Mouse (Mus musculus): ENCODE measurements around the gene Anp32b. TPM values are rescaled to one million over a fixed set of nuclear protein-coding genes. Genes with fewer than 3 reads are reported as not detected.
A peak's percentile ranks its signal among the peaks of the same experiment; 100 is the strongest.

The Anp32b gene
- 10 to 100 TPM; 52.4 to 66.0 (median 59.8) TPM for total RNA-seq (2022)

DNA sequence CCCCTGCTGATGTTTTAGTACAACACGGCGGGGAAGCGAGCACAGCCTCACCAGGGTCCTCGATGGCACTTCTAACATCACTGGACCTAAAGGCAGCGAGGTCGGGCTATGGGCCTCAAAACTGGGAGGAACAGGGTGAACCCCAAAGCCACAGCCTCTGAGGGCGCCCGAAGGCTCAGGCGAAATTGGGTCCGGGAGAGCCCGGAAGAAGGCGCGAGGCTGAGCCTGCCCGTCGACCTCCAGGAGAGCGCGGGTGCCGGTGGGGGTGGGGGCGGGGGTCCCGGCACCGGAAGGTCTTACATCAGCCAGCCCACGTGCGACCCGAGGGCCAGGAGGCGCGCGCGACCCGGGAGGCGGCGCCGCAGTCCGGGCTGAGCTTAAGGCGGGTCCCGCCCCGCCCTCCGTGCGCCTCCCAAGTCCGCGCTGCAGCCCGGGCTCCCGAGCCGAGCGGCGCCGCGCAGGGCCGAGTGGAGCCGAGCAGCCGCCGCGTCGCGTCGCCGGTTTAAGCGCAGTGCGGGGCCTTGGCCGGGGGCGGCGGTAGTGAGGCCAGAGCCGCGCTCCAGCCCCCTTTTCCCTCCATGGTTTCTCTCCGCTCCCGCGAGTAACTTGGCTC, at the start of gene Anp32b:
TSS of gene Anp32b (plus strand) at position 384 of the 613 bp plus-strand sequence.
- peak; percentile 80 to 91 for DNase-seq (ENCODE audit: low spot score in 2 of 2)

- DNase-seq (ENCODE audit: low spot score in 2 of 2), result no peak
These were observed 46.5 kb upstream of the Anp32b start for GRCm38 (mm10) chr4:46404042-46404795.

- DNase-seq (ENCODE audit: low spot score in 2 of 2), result no peak
These were observed 43.6 kb upstream of the Anp32b start for GRCm38 (mm10) chr4:46406966-46407703.

GRCm38 (mm10) chr4:46410677-46411076, 40.0 kb upstream of the Anp32b start:
- DNase-seq (ENCODE audit: low spot score in 2 of 2), result no peak

- DNase-seq (ENCODE audit: low spot score in 2 of 2), result no peak
These were observed 39.2 kb upstream of the Anp32b start for GRCm38 (mm10) chr4:46411489-46411888.

GRCm38 (mm10) chr4:46412113-46412512, 38.6 kb upstream of the Anp32b start:
- no peak for DNase-seq (ENCODE audit: low spot score in 2 of 2)

GRCm38 (mm10) chr4:46413406-46413805, 37.3 kb upstream of the Anp32b start, which contains the start of gene Hemgn:
Gene Hemgn (minus strand): TSS chr4:46413506.
- no peak for DNase-seq (ENCODE audit: low spot score in 2 of 2)

- DNase-seq (ENCODE audit: low spot score in 2 of 2), result no peak
These were observed 33.2 kb upstream of the Anp32b start for GRCm38 (mm10) chr4:46417491-46417890.

- DNase-seq (ENCODE audit: low spot score in 2 of 2), result no peak
These were observed 31.9 kb upstream of the Anp32b start for GRCm38 (mm10) chr4:46418851-46419250.

GRCm38 (mm10) chr4:46422625-46423024, 28.1 kb upstream of the Anp32b start:
- no peak for DNase-seq (ENCODE audit: low spot score in 2 of 2)

DNA sequence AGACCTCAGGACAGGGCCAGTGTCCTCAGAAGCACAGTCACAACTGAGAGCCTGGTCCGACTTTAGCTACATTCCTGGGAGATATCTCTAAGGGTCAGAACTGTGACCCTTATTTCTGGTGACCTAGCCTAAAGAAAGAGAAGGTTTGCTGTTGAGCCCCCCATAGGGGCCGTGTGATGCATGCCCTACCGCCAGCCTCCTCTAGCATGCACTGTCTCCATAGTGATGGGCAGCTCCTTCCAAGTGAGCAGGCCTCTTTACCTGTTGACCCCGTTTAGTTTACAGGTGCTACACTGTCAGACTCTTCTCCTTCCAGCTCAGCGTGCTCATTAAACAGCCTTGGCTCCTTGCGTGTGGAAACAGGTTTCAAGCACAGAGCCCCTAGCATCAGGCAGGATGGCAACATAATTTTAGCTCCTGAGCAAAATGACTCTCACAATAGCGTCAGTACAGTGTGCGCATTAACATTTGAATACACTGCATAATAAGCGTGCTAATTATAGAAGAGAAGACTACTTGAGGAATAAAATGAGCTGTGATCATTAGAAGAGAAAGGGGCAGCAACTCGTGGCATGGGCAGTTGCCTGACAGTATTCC, 21.7 kb upstream of the Anp32b start:
- DNase-seq (ENCODE audit: low spot score in 2 of 2), result peak in 1 of 2 experiments; percentile 10

- no peak for DNase-seq (ENCODE audit: low spot score in 2 of 2)
These were observed 18.2 kb upstream of the Anp32b start for GRCm38 (mm10) chr4:46432339-46433036.

GRCm38 (mm10) chr4:46442501-46442900, 8.2 kb upstream of the Anp32b start:
- no peak for DNase-seq (ENCODE audit: low spot score in 2 of 2)

DNA sequence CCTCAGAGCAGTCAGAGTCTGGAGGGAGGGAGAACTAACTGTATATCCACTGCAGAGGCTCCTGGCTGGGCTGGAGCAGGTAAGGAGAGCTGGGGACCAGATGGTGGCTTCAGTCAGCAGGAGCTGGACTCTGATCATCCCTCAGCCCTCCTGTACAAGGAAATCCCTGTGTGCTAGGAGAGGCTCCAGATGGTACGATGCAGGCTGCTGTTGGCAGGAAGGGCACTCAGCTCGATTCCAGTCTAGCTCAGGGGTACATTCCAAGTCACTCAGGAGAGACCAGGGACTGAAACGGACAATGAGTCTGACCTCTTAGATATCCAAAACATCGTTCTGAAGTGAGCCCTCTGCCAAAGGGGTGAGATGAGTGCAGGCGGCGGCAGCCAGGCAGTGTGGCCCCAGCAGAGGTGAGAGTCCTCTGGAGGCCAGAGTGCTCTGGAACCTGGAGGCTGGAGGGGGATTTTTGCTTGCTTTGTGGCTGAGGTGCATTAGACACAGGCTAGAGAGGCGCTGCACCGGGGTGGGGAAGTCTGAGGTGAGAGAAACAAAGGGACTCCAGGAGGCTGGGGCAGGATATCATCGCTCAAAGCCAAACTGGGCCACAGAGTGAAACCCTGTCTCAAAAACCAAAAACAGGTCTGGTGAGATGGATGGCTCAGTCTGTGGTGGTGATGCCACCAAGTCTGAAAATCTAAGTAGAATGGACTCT, 5.3 kb upstream of the Anp32b start:
- DNase-seq (ENCODE audit: low spot score in 2 of 2), result no peak

- no peak for DNase-seq (ENCODE audit: low spot score in 2 of 2)
These were observed 3.2 kb upstream of the Anp32b start for GRCm38 (mm10) chr4:46447461-46447860.

GRCm38 (mm10) chr4:46448886-46449285, 1.8 kb upstream of the Anp32b start:
- DNase-seq (ENCODE audit: low spot score in 2 of 2), result no peak

- DNase-seq (ENCODE audit: low spot score in 2 of 2), result no peak
These were observed 633 bp upstream of the Anp32b start for GRCm38 (mm10) chr4:46450020-46450518.

DNA sequence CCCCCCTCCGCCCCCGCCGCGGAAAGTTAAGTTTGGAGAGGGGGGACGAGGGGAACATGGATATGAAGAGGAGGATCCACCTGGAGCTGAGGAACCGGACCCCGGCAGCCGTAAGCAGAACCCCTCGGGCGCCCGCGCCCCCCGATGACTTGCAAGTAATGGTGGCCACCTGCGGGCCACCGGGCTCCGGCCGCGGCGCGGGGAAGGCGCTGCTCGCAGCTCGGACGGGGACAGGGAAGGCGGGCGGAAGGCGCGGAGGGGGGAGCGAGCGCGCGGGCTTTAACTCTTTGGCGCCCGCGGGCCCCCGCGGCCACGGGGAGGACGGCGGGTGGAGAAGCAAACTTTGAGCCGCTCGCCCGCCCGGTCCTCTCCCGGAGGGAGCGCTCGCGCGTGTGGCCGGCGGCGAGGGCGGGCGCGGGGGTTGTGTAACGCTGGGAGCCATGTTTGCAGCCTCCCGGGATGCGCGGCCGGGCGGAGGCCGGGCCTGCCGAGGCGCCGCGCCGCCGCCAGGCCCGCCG, 597 bp downstream of the Anp32b start:
- DNase-seq (ENCODE audit: low spot score in 2 of 2), result peak in 1 of 2 experiments; percentile 58

DNA sequence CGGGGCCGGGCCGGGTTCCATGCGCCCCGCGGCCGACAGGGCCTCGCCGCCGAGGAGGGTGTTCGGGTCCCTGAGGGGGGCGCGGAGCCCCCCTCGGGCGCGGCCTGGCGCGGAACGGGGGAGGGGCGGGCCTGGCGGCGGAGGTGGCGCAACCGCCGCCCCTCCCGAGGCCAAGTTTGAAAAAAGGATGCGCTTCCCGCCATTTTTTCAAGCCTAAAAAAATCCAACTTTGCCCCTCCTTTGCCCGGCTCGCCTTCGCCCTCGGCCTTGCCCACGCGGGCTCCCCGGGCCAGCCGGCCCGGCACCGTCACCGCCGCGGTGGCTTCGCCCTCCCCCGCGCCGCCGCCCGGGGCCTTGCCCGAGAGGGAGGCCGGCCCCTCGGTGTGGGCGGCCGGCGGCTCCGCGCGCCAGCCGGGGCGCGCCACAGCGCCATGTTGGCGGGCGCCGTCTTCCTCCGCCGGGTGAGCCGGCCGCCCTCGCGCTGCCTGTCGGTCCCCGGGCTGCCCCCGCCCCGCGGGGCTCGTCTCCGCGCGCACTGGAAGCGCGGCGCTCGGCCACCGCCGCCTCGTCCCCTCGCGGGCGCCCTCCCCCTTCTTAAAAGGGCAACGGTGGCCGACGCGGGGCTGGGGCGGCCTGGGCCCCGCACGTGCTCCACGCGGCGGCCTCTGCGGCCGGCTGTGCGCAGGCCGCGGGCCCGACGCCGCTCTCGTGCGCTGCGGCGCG, 1.2 kb downstream of the Anp32b start:
- DNase-seq (ENCODE audit: low spot score in 2 of 2), result peak; percentile 21 to 60
